Mouse (Mus musculus): ENCODE measurements around the gene Hif1an.

GRCm38 (mm10) chr19:44582638-44583309 lies 20.1 kb downstream of the Hif1an start:
- TF ChIP-seq POLR2A (IDR thresholded peaks at IDR 0.05; ENCODE audit: low read depth, low read length) (no peak), CTCF (IDR thresholded peaks at IDR 0.05; ENCODE audit: extremely low read depth, insufficient read length, insufficient replicate concordance, low read depth, low read length) (peak; percentile 99)
